Mouse (Mus musculus) adrenal gland, adult 2 months (tissue): ENCODE data around the gene Elac2. TPM values are rescaled to one million over a fixed set of nuclear protein-coding genes. Genes with fewer than 3 reads are reported as not detected.

Source experiments
- DNase-seq: peaks from one replicate; pipeline ENCODE4 v3.0.0; 2021
- long read RNA-seq: library from polyadenylated mRNA; stranded (forward); transcript quantifications from one replicate; pipeline ENCODE4 v2.0.0, GENCODE M21; 2021
- polyA plus RNA-seq: library from polyadenylated mRNA; depleted of rRNA; stranded (reverse); fragments of >200 nt; gene quantifications from 2 replicates; pipeline ENCODE4 v1.2.3, GENCODE M21; 2012; rRNA removed
- total RNA-seq, 2 experiments: library from RNA; stranded (reverse); gene quantifications; 2 replicates each; pipeline ENCODE4 v1.2.3; 2021

Elac2 gene
- 10 to 100 TPM; 45.3 to 47.9 TPM for total RNA-seq
- 27.3 and 30.4 TPM in 2 replicates for polyA plus RNA-seq
- long read RNA-seq, transcript Elac2-201 (25 exons, 2,771 nt): minor isoform, 11 of 75 reads
- long read RNA-seq, transcript Elac2-202 (24 exons, 2,884 nt): major isoform, 47 of 75 reads
- long read RNA-seq, partial matches to known transcripts: 9 of 75 reads
- long read RNA-seq, other reads (novel, unspliced or antisense): 6 of 75 reads

GRCm38 (mm10) chr11:64978720-64979488 lies at the start of gene Elac2:
Elac2 (plus strand) TSS chr11:64979038.
- DNase-seq: peak; percentile 98

GRCm38 (mm10) chr11:64929130-64929529 lies 49.7 kb upstream of the Elac2 start:
- DNase-seq: no peak

- DNase-seq: no peak
Observed at GRCm38 (mm10) chr11:64931060-64931770, 47.6 kb upstream of the Elac2 start.

- no peak for DNase-seq
Observed at GRCm38 (mm10) chr11:64937226-64937625, 41.6 kb upstream of the Elac2 start.

- DNase-seq: no peak
Observed at GRCm38 (mm10) chr11:64941193-64941592, 37.6 kb upstream of the Elac2 start.

- DNase-seq: no peak
Observed at GRCm38 (mm10) chr11:64949782-64950181, 29.1 kb upstream of the Elac2 start.

- DNase-seq: no peak
Observed at GRCm38 (mm10) chr11:64956962-64957729, 21.7 kb upstream of the Elac2 start.

GRCm38 (mm10) chr11:64962629-64963028 lies 16.2 kb upstream of the Elac2 start:
- no peak for DNase-seq

- DNase-seq: peak; percentile 76
Observed at GRCm38 (mm10) chr11:64968507-64968906, 10.3 kb upstream of the Elac2 start.

- DNase-seq: no peak
Observed at GRCm38 (mm10) chr11:64968939-64969342, 9.9 kb upstream of the Elac2 start.

GRCm38 (mm10) chr11:64971471-64971988 lies 7.3 kb upstream of the Elac2 start:
- peak; percentile 69 for DNase-seq

- DNase-seq: no peak
Observed at GRCm38 (mm10) chr11:64972418-64972817, 6.4 kb upstream of the Elac2 start.

GRCm38 (mm10) chr11:64979489-64979845 lies 629 bp downstream of the Elac2 start:
- no peak for DNase-seq

GRCm38 (mm10) chr11:64988556-64988955 lies 9.7 kb downstream of the Elac2 start:
- peak; percentile 60 for DNase-seq

GRCm38 (mm10) chr11:64998439-64998838 lies 19.6 kb downstream of the Elac2 start:
- DNase-seq: no peak

GRCm38 (mm10) chr11:64999685-65000084 lies 20.8 kb downstream of the Elac2 start:
- DNase-seq: no peak

GRCm38 (mm10) chr11:65001729-65002128 lies 22.9 kb downstream of the Elac2 start:
- no peak for DNase-seq

GRCm38 (mm10) chr11:65003611-65004010 lies 24.8 kb downstream of the Elac2 start:
- peak; percentile 65 for DNase-seq

GRCm38 (mm10) chr11:65004836-65005235 lies 26.0 kb downstream of the Elac2 start:
- peak; percentile 27 for DNase-seq

GRCm38 (mm10) chr11:65006047-65006446 lies 27.2 kb downstream of the Elac2 start:
- no peak for DNase-seq

GRCm38 (mm10) chr11:65013906-65014305 lies 35.1 kb downstream of the Elac2 start:
- no peak for DNase-seq

- no peak for DNase-seq
Observed at GRCm38 (mm10) chr11:65016754-65017153, 37.9 kb downstream of the Elac2 start.
